Mouse (Mus musculus) megakaryocyte, embryonic 14.5 days (primary cell): ENCODE measurements around the gene Mxd3.

Experiments
- FLI1 ChIP-seq: IDR thresholded peaks from 2 replicates; pipeline ENCODE4 v1.6.1; 2012; ENCODE audit warnings: low read length, inconsistent platforms, mixed read lengths
- GATA1 ChIP-seq: IDR thresholded peaks from 3 replicates; pipeline ENCODE4 v1.6.1; 2012; ENCODE audit warnings: mixed read lengths, low read length, inconsistent platforms, borderline replicate concordance

GRCm38 (mm10) chr13:55369531-55370114 lies 40.0 kb upstream of the Mxd3 start, which contains the start of gene Rgs14:
- TF ChIP-seq GATA1 (no peak), FLI1 (no peak)
